Mouse (Mus musculus): ENCODE measurements around the gene Gm21874.
"Not testable (repeated sequence)": the region's sequence is repeated elsewhere in the genome, so short reads cannot be mapped to it uniquely, and the experiment has no call there.

The Gm21874 gene

GRCm38 (mm10) chrY:9416048-9416447 is at the start of gene Gm21874:
Gene Gm21874 (minus strand): TSS chrY:9416148.
- in situ Hi-C loops (cut with MboI; ENCODE audit: low sequenced_read_pairs) = not testable (repeated sequence)
